Mouse (Mus musculus) myocyte (in vitro differentiated cells): Measurements from ENCODE around the gene Caskin1.

Source experiments
- CEBPB ChIP-seq: IDR thresholded peaks from 2 replicates; pipeline ENCODE4 v1.6.1; 2011; ENCODE audit warnings: mild to moderate bottlenecking, moderate library complexity; ENCODE audit not compliant: poor library complexity, insufficient read depth, severe bottlenecking
- E2F4 ChIP-seq: IDR thresholded peaks from one replicate; pipeline ENCODE4 v1.6.1; 2011; ENCODE audit warnings: mild to moderate bottlenecking, control low read depth, moderate library complexity; ENCODE audit not compliant: insufficient read depth
- POLR2A ChIP-seq: IDR thresholded peaks from one replicate; pipeline ENCODE4 v1.6.1; 2011; ENCODE audit warnings: low read depth, mild to moderate bottlenecking, control low read depth, moderate library complexity; ENCODE audit not compliant: insufficient read length
- POLR2AphosphoS2 ChIP-seq: IDR thresholded peaks from one replicate; pipeline ENCODE4 v1.6.1; 2011; ENCODE audit warnings: low read depth, control low read depth; ENCODE audit not compliant: insufficient read length
- USF1 ChIP-seq: IDR thresholded peaks from one replicate; pipeline ENCODE4 v1.6.1; 2011; ENCODE audit warnings: low read depth, mild to moderate bottlenecking, control low read depth, moderate library complexity

- TF ChIP-seq POLR2A (no peak), USF1 (no peak), E2F4 (no peak), POLR2AphosphoS2 (no peak), CEBPB (no peak)
Measured at GRCm38 (mm10) chr17:24532045-24532444, 43.6 kb downstream of the Caskin1 start.
